Mouse (Mus musculus) G1E (cell line): Measurements from ENCODE around the gene Tln2. TPM values are rescaled to one million over a fixed set of nuclear protein-coding genes. Genes with fewer than 3 reads are reported as not detected.

Experiments
- ATAC-seq: 2 replicates; pipeline ENCODE4 v1.8.0; 2016; ENCODE audit warnings: mild to moderate bottlenecking; ENCODE audit not compliant: insufficient number of reproducible peaks, poor library complexity, low FRiP score, severe bottlenecking; ENCODE audit errors: extremely low read depth
- DNase-seq: peaks from one replicate; pipeline ENCODE4 v3.0.0; 2012; ENCODE audit warnings: low spot score
- H3K27me3 ChIP-seq: 2 replicates; pipeline ENCODE4 v1.6.1; 2012; ENCODE audit warnings: mild to moderate bottlenecking, low read length, inconsistent platforms; ENCODE audit not compliant: insufficient read depth
- H3K36me3 ChIP-seq: replicated peaks from 2 replicates; pipeline ENCODE3; 2012; ENCODE audit warnings: mild to moderate bottlenecking, inconsistent platforms
- H3K4me1 ChIP-seq: 2 replicates; pipeline ENCODE4 v1.6.1; 2012; ENCODE audit warnings: low read depth, low read length, inconsistent platforms, mixed read lengths; ENCODE audit not compliant: insufficient read depth
- H3K4me3 ChIP-seq: 2 replicates; pipeline ENCODE4 v1.5.1; 2012; ENCODE audit warnings: low read depth, mild to moderate bottlenecking, inconsistent platforms, low read length, moderate library complexity, mixed read lengths
- H3K9me3 ChIP-seq: replicated peaks from 2 replicates; pipeline ENCODE4 v1.6.1; 2012; ENCODE audit warnings: inconsistent platforms
- CTCF ChIP-seq: IDR thresholded peaks from 2 replicates; pipeline ENCODE4 v1.5.1; 2012; ENCODE audit warnings: low read depth, low read length, inconsistent platforms, mixed read lengths
- GATA1 ChIP-seq: IDR thresholded peaks from 2 replicates; pipeline ENCODE4 v1.6.1; 2012; ENCODE audit warnings: borderline replicate concordance, low read length, inconsistent platforms, mixed read lengths
- GATA2 ChIP-seq: IDR thresholded peaks from 2 replicates; pipeline ENCODE4 v1.6.1; 2012; ENCODE audit warnings: low read depth, low read length, inconsistent platforms, borderline replicate concordance
- POLR2AphosphoS5 ChIP-seq: IDR thresholded peaks from 2 replicates; pipeline ENCODE4 v1.6.1; 2012; ENCODE audit warnings: low read depth, low read length, inconsistent platforms; ENCODE audit not compliant: insufficient replicate concordance
- TAL1 ChIP-seq: conservative IDR thresholded peaks from 2 replicates; pipeline ENCODE4 v1.6.1; 2012; ENCODE audit warnings: low read depth, low read length, inconsistent platforms, mixed read lengths
- polyA plus RNA-seq: library from polyadenylated mRNA; stranded (reverse); fragments of >175 nt; gene quantifications from 2 replicates; pipeline ENCODE4 v1.2.3, GENCODE M21; 2012
- total RNA-seq, 2 experiments: library from RNA; stranded (forward) in 1 of 2; stranded (reverse) in 1 of 2; fragments of 200-1000 nt in 1 of 2; fragments of >200 nt in 1 of 2; fragmentation: Nextera tagmentation in 1 of 2; gene quantifications; 2 replicates each; pipeline ENCODE4 v1.2.3; 2014 to 2017

The Tln2 gene
- total and polyA plus RNA-seq, 3 experiments, result 1.6 to 8.1 (median 2.1) TPM

GRCm38 (mm10) chr9:67477445-67477844 lies 82.1 kb downstream of the Tln2 start:
- ATAC-seq (no peak), DNase-seq (no peak)
- H3K36me3 ChIP-seq, result no peaks in the 10 kb centered on the region
- no peaks in the 10 kb centered on the region; the same call in 1 of the 2 replicates for H3K4me1 ChIP-seq
- TF ChIP-seq GATA2 (no peak), GATA1 (no peak), TAL1 (no peak), CTCF (no peak)
- no peak overlapping the region for H3K4me3 ChIP-seq
- peaks cover 16% of the 10 kb centered on the region for H3K27me3 ChIP-seq
- H3K9me3 ChIP-seq, result no peaks in the 10 kb centered on the region

GRCm38 (mm10) chr9:67476184-67476583 lies 83.3 kb downstream of the Tln2 start:
- DNase-seq (no peak), ATAC-seq (no peak)
- Histone ChIP-seq H3K27me3 (peaks cover 12% of the 10 kb centered on the region), H3K36me3 (no peaks in the 10 kb centered on the region), H3K4me3 (no peak overlapping the region), H3K4me1 (no peaks in the 10 kb centered on the region; the same call in 1 of the 2 replicates), H3K9me3 (no peaks in the 10 kb centered on the region)
- TF ChIP-seq TAL1, result no peak
- TF ChIP-seq CTCF, result no peak
- TF ChIP-seq GATA1, result no peak

DNA sequence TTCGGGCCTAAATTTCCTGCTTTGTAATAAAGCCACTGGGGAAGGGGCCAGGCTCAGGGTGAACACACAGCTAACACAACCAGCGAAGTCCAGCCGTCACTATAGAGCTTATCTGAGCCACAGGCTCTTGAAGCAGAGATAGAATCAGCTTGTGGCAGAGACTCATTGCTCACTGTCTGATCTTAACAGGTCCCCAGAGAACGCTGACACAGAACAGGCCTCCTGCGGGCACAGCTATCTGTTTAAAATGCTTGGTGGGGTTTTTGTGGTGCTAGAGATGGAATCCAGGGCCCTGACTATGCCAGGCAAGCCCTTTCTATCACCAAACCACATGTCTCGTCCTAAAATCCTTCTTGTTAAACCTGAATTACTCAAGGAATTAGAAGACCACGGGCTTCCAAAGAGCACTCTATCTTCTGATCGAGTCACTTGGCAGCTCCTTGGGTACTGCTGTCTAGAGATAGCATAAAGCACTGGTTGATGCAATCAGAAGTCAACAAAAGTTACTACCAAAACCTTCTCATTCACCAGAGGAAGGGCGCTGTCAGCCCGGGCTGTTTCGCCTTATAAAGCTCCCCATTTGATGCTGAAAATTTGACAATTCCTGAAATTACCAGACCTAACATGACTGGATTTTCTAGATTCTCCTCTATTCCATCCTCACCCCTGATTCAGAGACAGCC lies 95.9 kb downstream of the Tln2 start:
- TF ChIP-seq TAL1 (peak; percentile 66), GATA1 (no peak)
- H3K36me3 ChIP-seq, result no peaks in the 10 kb centered on the region
- H3K4me3 ChIP-seq, result no peak overlapping the region; the same call in 1 of the 2 replicates
- peaks cover 29% of the 10 kb centered on the region for H3K4me1 ChIP-seq
- H3K27me3 ChIP-seq, result peaks cover 14% of the 10 kb centered on the region
- ATAC-seq, result peak; percentile 90
- H3K9me3 ChIP-seq, result no peaks in the 10 kb centered on the region
- DNase-seq, result peak; percentile 45

- Histone ChIP-seq H3K27me3 (peaks cover 12% of the 10 kb centered on the region), H3K4me3 (no peak overlapping the region), H3K36me3 (no peaks in the 10 kb centered on the region), H3K4me1 (no peaks in the 10 kb centered on the region), H3K9me3 (peaks cover 4% of the 10 kb centered on the region)
- ATAC-seq (no peak), DNase-seq (no peak)
- TF ChIP-seq POLR2AphosphoS5 (no peak), GATA1 (no peak), GATA2 (no peak), TAL1 (no peak), CTCF (no peak)
Observed at GRCm38 (mm10) chr9:67441484-67441883, 118.0 kb downstream of the Tln2 start.

GRCm38 (mm10) chr9:67437511-67437910 lies 122.0 kb downstream of the Tln2 start:
- no peak overlapping the region for H3K4me3 ChIP-seq
- no peak for TF ChIP-seq GATA1
- TF ChIP-seq POLR2AphosphoS5, result no peak
- TF ChIP-seq GATA2, result no peak
- TF ChIP-seq CTCF, result no peak
- no peak for TF ChIP-seq TAL1

GRCm38 (mm10) chr9:67435333-67436154 lies 124.0 kb downstream of the Tln2 start:
- no peak for ATAC-seq
- TF ChIP-seq POLR2AphosphoS5 (no peak), GATA1 (no peak), TAL1 (no peak), CTCF (no peak), GATA2 (no peak)

More at GRCm38 (mm10) chr9:67437511-67437910, 122.0 kb downstream of the Tln2 start:
- H3K9me3 ChIP-seq, result peaks cover 4% of the 10 kb centered on the region
- H3K4me1 ChIP-seq, result no peaks in the 10 kb centered on the region
- ATAC-seq (no peak), DNase-seq (no peak)
- 0 out of 2 replicates have a peak, but pooled peaks cover 6% of the 10 kb centered on the region for H3K27me3 ChIP-seq
- no peaks in the 10 kb centered on the region for H3K36me3 ChIP-seq

More at GRCm38 (mm10) chr9:67435333-67436154, 124.0 kb downstream of the Tln2 start:
- no peaks in the 10 kb centered on the region for H3K4me1 ChIP-seq
- H3K36me3 ChIP-seq, result no peaks in the 10 kb centered on the region
- H3K4me3 ChIP-seq, result no peak overlapping the region
- H3K27me3 ChIP-seq, result no peaks in the 10 kb centered on the region
- H3K9me3 ChIP-seq, result no peaks in the 10 kb centered on the region
- DNase-seq, result no peak
